Mouse (Mus musculus): ENCODE measurements around the gene Itgal. TPM values are rescaled to one million over a fixed set of nuclear protein-coding genes. Genes with fewer than 3 reads are reported as not detected.

Itgal gene
- polyA plus RNA-seq, 1 experiment from 2014 or later, result 6.8 TPM

GRCm38 (mm10) chr7:127308431-127308830, 12.4 kb downstream of the Itgal start:
- Histone ChIP-seq H3K36me3 (replicated peaks; ENCODE audit: insufficient read depth, low read length) (no peaks in the 10 kb centered on the region), H3K27ac (ENCODE audit: low read depth) (peak overlapping the region; percentile 44; the same call in 1 of the 2 replicates), H3K4me1 (ENCODE audit: insufficient read depth) (no peaks in the 10 kb centered on the region), H3K9ac (replicated peaks) (no peak overlapping the region), H3K4me2 (ENCODE audit: low read depth, low read length) (no peak overlapping the region), H3K4me3 (ENCODE audit: low read depth, low read length) (no peak overlapping the region), H3K27me3 (ENCODE audit: insufficient read depth, low read length) (no peaks in the 10 kb centered on the region), H3K9me3 (ENCODE audit: low read length) (no peaks in the 10 kb centered on the region)
- DNase-seq (no peak), ATAC-seq (peak; percentile 84)
- no peak for TF ChIP-seq EP300 (IDR thresholded peaks at IDR 0.05; ENCODE audit: low read depth)
- no peak for TF ChIP-seq CTCF (IDR thresholded peaks at IDR 0.05; ENCODE audit: low read depth)
- 62% methylated on average over 2 of the region's 2 CpGs for WGBS (ENCODE audit: insufficient replicate concordance)

GRCm38 (mm10) chr7:127308887-127309286, 12.8 kb downstream of the Itgal start:
- Histone ChIP-seq H3K27me3 (ENCODE audit: insufficient read depth, low read length) (no peaks in the 10 kb centered on the region), H3K27ac (ENCODE audit: low read depth) (no peak overlapping the region), H3K36me3 (replicated peaks; ENCODE audit: insufficient read depth, low read length) (no peaks in the 10 kb centered on the region), H3K9me3 (ENCODE audit: low read length) (no peaks in the 10 kb centered on the region), H3K4me2 (ENCODE audit: low read depth, low read length) (no peak overlapping the region), H3K9ac (replicated peaks) (no peak overlapping the region), H3K4me3 (ENCODE audit: low read depth, low read length) (no peak overlapping the region), H3K4me1 (ENCODE audit: insufficient read depth) (no peaks in the 10 kb centered on the region)
- WGBS (ENCODE audit: insufficient replicate concordance), result 75% methylated on average over 4 of the region's 4 CpGs
- peak; percentile 59 for DNase-seq
- TF ChIP-seq CTCF (IDR thresholded peaks at IDR 0.05; ENCODE audit: low read depth), result peak; percentile 89
- TF ChIP-seq EP300 (IDR thresholded peaks at IDR 0.05; ENCODE audit: low read depth), result no peak
- peak; percentile 77 for ATAC-seq

- Histone ChIP-seq H3K36me3 (replicated peaks; ENCODE audit: insufficient read depth, low read length) (no peaks in the 10 kb centered on the region), H3K4me3 (ENCODE audit: low read depth, low read length) (no peak overlapping the region), H3K9ac (replicated peaks) (no peak overlapping the region), H3K27ac (ENCODE audit: low read depth) (no peak overlapping the region), H3K9me3 (ENCODE audit: low read length) (no peaks in the 10 kb centered on the region), H3K4me2 (ENCODE audit: low read depth, low read length) (no peak overlapping the region), H3K27me3 (ENCODE audit: insufficient read depth, low read length) (no peaks in the 10 kb centered on the region), H3K4me1 (ENCODE audit: insufficient read depth) (no peaks in the 10 kb centered on the region)
- ATAC-seq, result no peak
- TF ChIP-seq CTCF (IDR thresholded peaks at IDR 0.05; ENCODE audit: low read depth) (no peak), EP300 (IDR thresholded peaks at IDR 0.05; ENCODE audit: low read depth) (no peak)
- WGBS (ENCODE audit: insufficient replicate concordance), result 79% methylated on average over 12 of the region's 12 CpGs
- DNase-seq, result no peak
These were observed 13.9 kb downstream of the Itgal start for GRCm38 (mm10) chr7:127309951-127310350.

GRCm38 (mm10) chr7:127313912-127314311, 17.9 kb downstream of the Itgal start:
- DNase-seq (no peak), ATAC-seq (no peak)
- Histone ChIP-seq H3K9ac (replicated peaks) (no peak overlapping the region), H3K27ac (ENCODE audit: low read depth) (no peak overlapping the region), H3K4me2 (ENCODE audit: low read depth, low read length) (no peak overlapping the region), H3K4me1 (ENCODE audit: insufficient read depth) (no peaks in the 10 kb centered on the region), H3K4me3 (ENCODE audit: low read depth, low read length) (no peak overlapping the region), H3K27me3 (ENCODE audit: insufficient read depth, low read length) (no peaks in the 10 kb centered on the region), H3K36me3 (replicated peaks; ENCODE audit: insufficient read depth, low read length) (0 out of 2 replicates have a peak, but pooled peaks cover 5% of the 10 kb centered on the region), H3K9me3 (ENCODE audit: low read length) (no peaks in the 10 kb centered on the region)
- 38% methylated on average over 8 of the region's 8 CpGs for WGBS (ENCODE audit: insufficient replicate concordance)
- no peak for TF ChIP-seq EP300 (IDR thresholded peaks at IDR 0.05; ENCODE audit: low read depth)
- no peak for TF ChIP-seq CTCF (IDR thresholded peaks at IDR 0.05; ENCODE audit: low read depth)

- H3K4me3 ChIP-seq (ENCODE audit: low read depth, low read length), result no peak overlapping the region
- H3K4me2 ChIP-seq (ENCODE audit: low read depth, low read length), result no peak overlapping the region
- H3K9ac ChIP-seq (replicated peaks), result no peak overlapping the region
- H3K36me3 ChIP-seq (replicated peaks; ENCODE audit: insufficient read depth, low read length), result 0 out of 2 replicates have a peak, but pooled peaks cover 5% of the 10 kb centered on the region
- TF ChIP-seq EP300 (IDR thresholded peaks at IDR 0.05; ENCODE audit: low read depth), result no peak
- no peak for TF ChIP-seq CTCF (IDR thresholded peaks at IDR 0.05; ENCODE audit: low read depth)
- no peaks in the 10 kb centered on the region for H3K4me1 ChIP-seq (ENCODE audit: insufficient read depth)
- 73% methylated on average over 4 of the region's 4 CpGs for WGBS (ENCODE audit: insufficient replicate concordance)
- ATAC-seq (no peak), DNase-seq (no peak)
- no peaks in the 10 kb centered on the region for H3K27me3 ChIP-seq (ENCODE audit: insufficient read depth, low read length)
- no peaks in the 10 kb centered on the region for H3K9me3 ChIP-seq (ENCODE audit: low read length)
- no peak overlapping the region for H3K27ac ChIP-seq (ENCODE audit: low read depth)
These were observed 25.0 kb downstream of the Itgal start for GRCm38 (mm10) chr7:127321106-127321505.

GRCm38 (mm10) chr7:127322085-127322484, 26.0 kb downstream of the Itgal start:
- Histone ChIP-seq H3K9me3 (ENCODE audit: low read length) (no peaks in the 10 kb centered on the region), H3K27ac (ENCODE audit: low read depth) (no peak overlapping the region), H3K4me1 (ENCODE audit: insufficient read depth) (no peaks in the 10 kb centered on the region), H3K36me3 (replicated peaks; ENCODE audit: insufficient read depth, low read length) (0 out of 2 replicates have a peak, but pooled peaks cover 4% of the 10 kb centered on the region), H3K4me3 (ENCODE audit: low read depth, low read length) (no peak overlapping the region), H3K27me3 (ENCODE audit: insufficient read depth, low read length) (no peaks in the 10 kb centered on the region), H3K4me2 (ENCODE audit: low read depth, low read length) (no peak overlapping the region), H3K9ac (replicated peaks) (no peak overlapping the region)
- ATAC-seq, result no peak
- TF ChIP-seq EP300 (IDR thresholded peaks at IDR 0.05; ENCODE audit: low read depth) (no peak), CTCF (IDR thresholded peaks at IDR 0.05; ENCODE audit: low read depth) (peak; percentile 54)
- DNase-seq, result peak; percentile 33
- 40% methylated on average over 5 of the region's 5 CpGs for WGBS (ENCODE audit: insufficient replicate concordance)

GRCm38 (mm10) chr7:127324944-127325343, 28.9 kb downstream of the Itgal start:
- Histone ChIP-seq H3K27me3 (ENCODE audit: insufficient read depth, low read length) (no peaks in the 10 kb centered on the region), H3K4me2 (ENCODE audit: low read depth, low read length) (no peak overlapping the region), H3K4me1 (ENCODE audit: insufficient read depth) (no peaks in the 10 kb centered on the region), H3K36me3 (replicated peaks; ENCODE audit: insufficient read depth, low read length) (peaks cover 4% of the 10 kb centered on the region; the same call in 1 of the 2 replicates), H3K9me3 (ENCODE audit: low read length) (no peaks in the 10 kb centered on the region), H3K4me3 (ENCODE audit: low read depth, low read length) (no peak overlapping the region), H3K9ac (replicated peaks) (no peak overlapping the region), H3K27ac (ENCODE audit: low read depth) (no peak overlapping the region)
- ATAC-seq (no peak), DNase-seq (no peak)
- no peak for TF ChIP-seq EP300 (IDR thresholded peaks at IDR 0.05; ENCODE audit: low read depth)
- 75% methylated on average over 7 of the region's 7 CpGs for WGBS (ENCODE audit: insufficient replicate concordance)
